ENCODE assay signal across 17 mouse cellular contexts in the genomic region with DNA sequence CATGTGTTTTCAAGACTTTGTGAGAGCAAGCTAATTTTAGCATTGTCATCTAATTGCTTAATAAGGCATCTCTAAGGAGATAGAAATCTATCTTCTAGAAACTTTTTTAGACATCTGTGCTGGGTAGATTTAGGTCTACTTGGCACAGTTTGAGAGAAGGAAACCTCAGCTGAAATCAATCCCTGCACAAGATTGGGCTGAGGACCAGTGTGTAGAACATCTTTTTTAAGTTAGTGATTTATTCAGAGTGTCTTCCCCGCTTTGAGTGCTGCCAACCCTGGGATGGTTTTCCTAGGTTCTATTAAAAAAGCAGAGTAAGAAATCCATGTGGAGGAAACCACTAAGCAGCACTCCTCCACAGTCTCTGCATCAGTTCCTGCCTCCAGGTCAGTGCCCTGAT.
"Had no signal": no experiment of that assay in that cellular context is flagged by ENCODE, and none has a peak within 500 bp of the region (broad histone marks: within the 10 kb centered on the region; RNA-seq: fewer than 3 reads in every experiment).

No protein-coding gene starts in this region.

- H3K27ac ChIP-seq: midbrain, embryonic 10.5 days; midbrain, embryonic 12.5 days; neural tube, embryonic 13.5 days; neural tube, embryonic 15.5 days had no signal

- ATAC-seq: midbrain, embryonic 16.5 days had no signal

- DNase-seq: lung, adult 18-20 months; lung, embryonic 14.5 days; lung, postnatal 10 days; lung, postnatal 4 days; midbrain, embryonic 14.5 days; retina, postnatal 1 day; right cerebral cortex, postnatal 4 days; spleen, adult 18-20 months; thymus, adult 2 months; thymus, postnatal 25 days; thymus, postnatal 4 days had no signal

- H3K4me3 ChIP-seq: midbrain, embryonic 10.5 days; midbrain, embryonic 12.5 days; myocyte; neural tube, embryonic 13.5 days; neural tube, embryonic 15.5 days had no signal
